Mouse (Mus musculus) cerebellum, adult 18-20 months (tissue): ENCODE measurements around the gene Txndc8.

Experiments used
- DNase-seq, 2 experiments: peaks; one replicate each; pipeline ENCODE4 v3.0.0; 2021

The Txndc8 gene

GRCm38 (mm10) chr4:57956029-57956960 is 52.6 kb downstream of the Txndc8 start, which contains the start of gene Txn1:
Txn1 (minus strand) TSS chr4:57956411.
- DNase-seq = peak; percentile 96 to 98

GRCm38 (mm10) chr4:57955544-57955958 is 53.4 kb downstream of the Txndc8 start:
- peak; percentile 68 to 70 for DNase-seq

- DNase-seq = peak; percentile 13 to 17
Measured at GRCm38 (mm10) chr4:57954991-57955390, 53.9 kb downstream of the Txndc8 start.

- no peak for DNase-seq
Measured at GRCm38 (mm10) chr4:57954580-57954979, 54.3 kb downstream of the Txndc8 start.

- no peak for DNase-seq
Measured at GRCm38 (mm10) chr4:57953796-57954195, 55.1 kb downstream of the Txndc8 start.

- no peak for DNase-seq
Measured at GRCm38 (mm10) chr4:57952891-57953290, 56.0 kb downstream of the Txndc8 start.

- DNase-seq = no peak
Measured at GRCm38 (mm10) chr4:57952416-57952815, 56.5 kb downstream of the Txndc8 start.

- DNase-seq = no peak
Measured at GRCm38 (mm10) chr4:57949866-57950265, 59.1 kb downstream of the Txndc8 start.

GRCm38 (mm10) chr4:57947476-57947875 is 61.4 kb downstream of the Txndc8 start:
- no peak for DNase-seq

- DNase-seq = no peak
Measured at GRCm38 (mm10) chr4:57947036-57947435, 61.9 kb downstream of the Txndc8 start.

GRCm38 (mm10) chr4:57942892-57943291 is 66.0 kb downstream of the Txndc8 start:
- no peak for DNase-seq

- DNase-seq = no peak
Measured at GRCm38 (mm10) chr4:57940631-57941030, 68.3 kb downstream of the Txndc8 start.

- DNase-seq = no peak
Measured at GRCm38 (mm10) chr4:57937292-57937691, 71.6 kb downstream of the Txndc8 start.

GRCm38 (mm10) chr4:57934181-57934580 is 74.7 kb downstream of the Txndc8 start:
- no peak for DNase-seq
